Mouse (Mus musculus): Measurements from ENCODE around the gene Adora1. TPM values are rescaled to one million over a fixed set of nuclear protein-coding genes. Genes with fewer than 3 reads are reported as not detected.

Adora1 gene
- polyA plus RNA-seq, 1 experiment, result 9.1 TPM

GRCm38 (mm10) chr1:134152626-134153590 is 82.3 kb downstream of the Adora1 start:
- WGBS, result 70% methylated on average over 21 of the region's 21 CpGs
- no peak for DNase-seq
- TF ChIP-seq CTCF (IDR thresholded peaks at IDR 0.05; ENCODE audit: insufficient read depth, low read length) (no peak), POLR2A (IDR thresholded peaks at IDR 0.05; ENCODE audit: borderline replicate concordance, extremely low read depth, low read depth, low read length) (no peak)
- Histone ChIP-seq H3K4me3 (replicated peaks; ENCODE audit: extremely low read depth, low read depth, low read length) (no peak overlapping the region), H3K4me1 (ENCODE audit: control insufficient read depth, insufficient read depth, low read length) (no peaks in the 10 kb centered on the region)

DNA sequence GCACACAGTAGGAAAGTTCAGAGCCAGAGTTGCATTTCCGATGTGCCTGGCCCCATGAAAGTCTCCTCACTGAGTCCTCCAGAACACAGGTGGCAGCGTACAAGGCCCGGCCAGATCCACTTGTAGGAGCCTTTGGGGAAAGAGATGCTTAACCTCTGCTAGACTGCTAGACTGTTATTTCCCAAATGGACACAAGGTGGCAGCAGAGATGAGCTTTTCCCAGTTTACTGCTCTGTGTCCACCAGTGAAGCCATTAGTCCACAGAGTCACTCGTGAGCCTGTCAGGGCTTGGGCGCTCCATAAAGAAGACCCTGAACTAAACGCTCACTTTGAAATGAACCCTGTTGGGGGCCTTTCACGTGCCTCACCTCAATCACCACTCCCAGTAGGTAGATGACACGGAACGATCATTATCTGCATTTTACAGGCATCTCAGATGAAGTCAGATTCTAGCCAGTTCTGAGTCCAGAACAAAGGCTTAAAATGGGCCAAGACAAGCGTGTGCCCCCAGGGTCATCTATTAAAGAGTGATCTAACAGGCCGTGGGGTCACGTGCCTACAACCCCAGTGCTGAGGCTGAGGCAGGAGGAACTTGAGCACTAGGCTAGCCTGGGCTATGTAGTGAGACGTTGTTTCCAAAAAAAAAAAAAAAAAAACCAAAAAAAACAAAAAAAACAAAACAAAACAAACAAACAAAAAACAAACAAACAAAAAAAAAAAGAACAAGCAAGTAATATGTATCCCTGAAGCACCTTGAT is 83.4 kb downstream of the Adora1 start:
- peak; percentile 67 for DNase-seq
- Histone ChIP-seq H3K4me1 (ENCODE audit: control insufficient read depth, insufficient read depth, low read length) (no peaks in the 10 kb centered on the region), H3K4me3 (replicated peaks; ENCODE audit: extremely low read depth, low read depth, low read length) (no peak overlapping the region)
- peak; percentile 59 for TF ChIP-seq CTCF (IDR thresholded peaks at IDR 0.05; ENCODE audit: insufficient read depth, low read length)
- TF ChIP-seq POLR2A (IDR thresholded peaks at IDR 0.05; ENCODE audit: borderline replicate concordance, extremely low read depth, low read depth, low read length), result no peak
- WGBS, result 28% methylated on average over 13 of the region's 13 CpGs

GRCm38 (mm10) chr1:134150745-134151144 is 84.5 kb downstream of the Adora1 start:
- WGBS, result 91% methylated on average over 9 of the region's 9 CpGs
- Histone ChIP-seq H3K4me3 (replicated peaks; ENCODE audit: extremely low read depth, low read depth, low read length) (no peak overlapping the region), H3K4me1 (ENCODE audit: control insufficient read depth, insufficient read depth, low read length) (no peaks in the 10 kb centered on the region)
- TF ChIP-seq POLR2A (IDR thresholded peaks at IDR 0.05; ENCODE audit: borderline replicate concordance, extremely low read depth, low read depth, low read length) (no peak), CTCF (IDR thresholded peaks at IDR 0.05; ENCODE audit: insufficient read depth, low read length) (no peak)
- no peak for DNase-seq

DNA sequence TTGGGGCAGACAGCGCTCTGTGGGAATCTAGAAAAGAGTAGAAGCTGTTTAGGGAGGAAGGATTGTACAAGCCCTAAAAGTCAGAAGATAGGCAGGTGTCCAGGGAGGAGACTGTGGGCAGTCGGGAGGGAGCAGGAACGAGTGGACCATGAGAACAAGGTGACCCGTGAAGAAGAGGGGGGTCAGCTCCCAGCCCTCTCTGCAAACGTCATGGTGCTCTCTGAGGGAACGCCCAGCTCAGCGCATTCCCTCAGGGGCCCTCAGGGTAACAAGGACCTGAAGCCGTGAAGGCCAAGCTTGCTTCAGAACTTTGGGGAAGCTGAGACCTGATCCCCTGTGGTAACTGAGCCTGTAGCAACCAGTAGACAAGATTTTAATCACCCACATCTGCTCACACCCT is 85.2 kb downstream of the Adora1 start:
- no peak for DNase-seq
- 71% methylated on average over 8 of the region's 8 CpGs for WGBS
- no peaks in the 10 kb centered on the region for H3K4me1 ChIP-seq (ENCODE audit: control insufficient read depth, insufficient read depth, low read length)
- no peak overlapping the region for H3K4me3 ChIP-seq (replicated peaks; ENCODE audit: extremely low read depth, low read depth, low read length)
- TF ChIP-seq CTCF (IDR thresholded peaks at IDR 0.05; ENCODE audit: insufficient read depth, low read length) (no peak), POLR2A (IDR thresholded peaks at IDR 0.05; ENCODE audit: borderline replicate concordance, extremely low read depth, low read depth, low read length) (no peak)

Other genes with a start within 250 kb of the Adora1 start
- 7.9 and 14.2 TPM in 2 replicates for gene Fmod, start 198.2 kb downstream of the Adora1 start, polyA plus RNA-seq (2012; rRNA removed)
- 75.9 and 109 TPM in 2 replicates for gene Btg2, start 156.3 kb downstream of the Adora1 start, polyA plus RNA-seq (2012; rRNA removed)
- 14.1 TPM in 1 of 2 replicates, not detected in the other for gene Chit1, start 124.2 kb downstream of the Adora1 start, polyA plus RNA-seq (2012; rRNA removed)
- gene Chil1, start 53.3 kb downstream of the Adora1 start, polyA plus RNA-seq (2012; rRNA removed), result 1,144 and 1,277 TPM in 2 replicates
- gene Mybph, start 42.0 kb downstream of the Adora1 start, polyA plus RNA-seq (2012; rRNA removed), result 0.14 and 7.7 TPM in 2 replicates
- gene Myog, start 54.6 kb upstream of the Adora1 start, polyA plus RNA-seq (2012; rRNA removed), result 1.7 TPM in 1 of 2 replicates, not detected in the other
- 7.9 and 11.3 TPM in 2 replicates for gene Ppfia4, start 97.5 kb upstream of the Adora1 start, polyA plus RNA-seq (2012; rRNA removed)
- 44.9 and 71.8 TPM in 2 replicates for gene Tmem183a, start 126.5 kb upstream of the Adora1 start, polyA plus RNA-seq (2012; rRNA removed)
- gene 4933406M09Rik, start 150.5 kb upstream of the Adora1 start, polyA plus RNA-seq (2012; rRNA removed), result not detected in 2 replicates
- gene Cyb5r1, start 170.1 kb upstream of the Adora1 start, polyA plus RNA-seq (2012; rRNA removed), result 41.6 and 59.5 TPM in 2 replicates
- 134 and 155 TPM in 2 replicates for gene Adipor1, start 179.9 kb upstream of the Adora1 start, polyA plus RNA-seq (2012; rRNA removed)
- gene Klhl12, start 220.1 kb upstream of the Adora1 start, polyA plus RNA-seq (2012; rRNA removed), result 5.4 and 8.5 TPM in 2 replicates